Mouse (Mus musculus): ENCODE results near the gene Aldh6a1. TPM values are rescaled to one million over a fixed set of nuclear protein-coding genes. Genes with fewer than 3 reads are reported as not detected.

The Aldh6a1 gene
- polyA plus RNA-seq, 1 experiment from 2014 or later: 23.6 TPM

DNA sequence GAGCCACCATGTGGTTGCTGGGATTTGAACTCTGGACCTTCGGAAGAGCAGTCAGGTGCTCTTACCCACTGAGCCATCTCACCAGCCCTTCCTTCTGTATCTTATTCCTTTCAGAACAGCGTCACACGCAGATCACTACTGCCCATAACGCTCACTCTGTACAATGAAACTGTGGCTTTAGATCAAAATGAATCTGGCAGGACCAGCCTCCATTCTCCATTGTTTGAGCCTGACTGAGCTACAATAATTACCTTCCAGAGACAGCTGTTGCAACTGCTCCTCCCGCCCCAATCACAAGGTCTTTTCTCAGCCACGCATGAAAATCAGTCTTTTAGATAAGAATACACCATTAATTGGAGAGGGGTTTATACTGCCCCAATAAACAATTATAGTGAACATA is 46.3 kb downstream of the Aldh6a1 start:
- WGBS: 92% methylated on average over 6 of the region's 6 CpGs
- DNase-seq (ENCODE audit: low spot score): no peak
- no peaks in the 10 kb centered on the region for H3K36me3 ChIP-seq (ENCODE audit: control insufficient read depth, insufficient read depth, low read length)
- no peak for ATAC-seq (ENCODE audit: insufficient number of reproducible peaks, low FRiP score, low TSS enrichment, low read depth)
- no peak overlapping the region for H3K27ac ChIP-seq (replicated peaks; ENCODE audit: low read depth, low read length)
- H3K9ac ChIP-seq (ENCODE audit: low read length): no peak overlapping the region
- no peaks in the 10 kb centered on the region; the same call in 1 of the 2 replicates for H3K4me1 ChIP-seq (ENCODE audit: control insufficient read depth, insufficient read depth, low read length)
- no peaks in the 10 kb centered on the region for H3K27me3 ChIP-seq (ENCODE audit: control insufficient read depth, insufficient read depth, low read length)
- H3K9me3 ChIP-seq (ENCODE audit: control insufficient read depth, low read length): no peaks in the 10 kb centered on the region
- H3K4me2 ChIP-seq (ENCODE audit: low read depth, severe bottlenecking): no peak overlapping the region
- H3K4me3 ChIP-seq (ENCODE audit: low read depth, low read length): no peak overlapping the region

DNA sequence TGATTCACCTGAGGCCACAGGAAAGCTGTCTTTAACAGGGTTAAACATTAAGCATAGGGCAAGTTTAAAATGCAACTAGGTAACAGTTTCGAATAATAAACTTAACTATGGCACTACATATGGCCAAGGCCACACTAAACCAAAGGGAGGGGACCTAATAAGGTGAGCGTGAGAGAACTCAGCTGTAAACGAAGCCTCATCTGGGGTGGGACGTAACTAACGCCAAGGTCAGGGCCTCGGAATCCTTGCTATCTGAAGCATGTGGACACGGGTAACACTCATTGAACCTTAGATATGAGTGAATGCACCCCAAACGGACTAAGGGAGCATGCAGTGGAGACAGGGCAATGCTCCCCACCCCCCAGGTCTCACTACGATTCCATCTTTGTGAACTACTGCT is 47.9 kb downstream of the Aldh6a1 start:
- ATAC-seq (ENCODE audit: insufficient number of reproducible peaks, low FRiP score, low TSS enrichment, low read depth) (no peak), DNase-seq (ENCODE audit: low spot score) (no peak)
- Histone ChIP-seq H3K4me3 (ENCODE audit: low read depth, low read length) (no peak overlapping the region), H3K9ac (ENCODE audit: low read length) (no peak overlapping the region), H3K4me1 (ENCODE audit: control insufficient read depth, insufficient read depth, low read length) (no peaks in the 10 kb centered on the region; the same call in 1 of the 2 replicates), H3K9me3 (ENCODE audit: control insufficient read depth, low read length) (no peaks in the 10 kb centered on the region), H3K27ac (replicated peaks; ENCODE audit: low read depth, low read length) (no peak overlapping the region), H3K36me3 (ENCODE audit: control insufficient read depth, insufficient read depth, low read length) (no peaks in the 10 kb centered on the region), H3K27me3 (ENCODE audit: control insufficient read depth, insufficient read depth, low read length) (no peaks in the 10 kb centered on the region), H3K4me2 (ENCODE audit: low read depth, severe bottlenecking) (no peak overlapping the region)
- 70% methylated on average over 9 of the region's 9 CpGs for WGBS

DNA sequence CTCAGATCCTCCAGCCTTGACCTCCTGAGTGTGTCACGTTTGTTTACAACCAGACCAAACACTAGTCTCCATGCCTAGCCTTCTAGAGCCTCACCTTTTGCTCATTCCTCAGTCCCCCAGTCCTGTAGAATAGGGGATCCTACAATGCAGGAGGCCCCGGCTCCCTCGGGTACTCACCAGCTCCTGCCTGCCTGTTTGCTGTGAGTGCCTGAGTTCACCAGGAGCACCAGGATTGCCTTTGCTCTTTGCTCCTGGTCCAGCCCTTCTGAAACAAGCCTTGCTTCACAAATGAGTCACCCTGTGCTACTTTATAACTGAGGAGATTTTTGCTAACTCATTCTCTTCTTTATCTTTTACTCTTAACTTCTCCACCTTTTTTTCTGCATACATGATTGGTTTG is 50.2 kb downstream of the Aldh6a1 start:
- no peak overlapping the region for H3K27ac ChIP-seq (replicated peaks; ENCODE audit: low read depth, low read length)
- H3K27me3 ChIP-seq (ENCODE audit: control insufficient read depth, insufficient read depth, low read length): no peaks in the 10 kb centered on the region
- H3K36me3 ChIP-seq (ENCODE audit: control insufficient read depth, insufficient read depth, low read length): no peaks in the 10 kb centered on the region
- ATAC-seq (ENCODE audit: insufficient number of reproducible peaks, low FRiP score, low TSS enrichment, low read depth) (no peak), DNase-seq (ENCODE audit: low spot score) (no peak)
- no peaks in the 10 kb centered on the region for H3K4me1 ChIP-seq (ENCODE audit: control insufficient read depth, insufficient read depth, low read length)
- 65% methylated on average over 3 of the region's 3 CpGs for WGBS
- H3K9ac ChIP-seq (ENCODE audit: low read length): no peak overlapping the region
- no peak overlapping the region for H3K4me3 ChIP-seq (ENCODE audit: low read depth, low read length)
- H3K4me2 ChIP-seq (ENCODE audit: low read depth, severe bottlenecking): no peak overlapping the region
- H3K9me3 ChIP-seq (ENCODE audit: control insufficient read depth, low read length): no peaks in the 10 kb centered on the region

DNA sequence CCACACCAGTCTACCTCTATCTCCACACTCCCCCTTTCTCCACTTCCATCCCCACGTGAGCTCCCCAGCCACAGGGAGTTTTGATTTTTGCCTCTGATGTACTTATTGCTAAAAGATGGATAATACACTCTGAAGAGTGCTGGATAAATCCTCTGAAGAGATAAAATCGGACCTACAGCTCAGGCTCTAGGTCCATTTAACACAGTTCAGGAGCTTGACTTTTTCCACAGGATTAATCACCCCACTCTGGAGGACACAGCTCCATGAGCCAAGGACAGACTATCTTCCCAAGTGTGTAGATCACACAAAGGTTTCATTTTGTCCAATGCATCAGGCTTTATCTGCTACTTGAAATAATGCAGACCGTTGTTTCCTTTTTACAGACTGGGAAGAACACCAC is 50.7 kb downstream of the Aldh6a1 start:
- no peaks in the 10 kb centered on the region for H3K36me3 ChIP-seq (ENCODE audit: control insufficient read depth, insufficient read depth, low read length)
- no peaks in the 10 kb centered on the region for H3K4me1 ChIP-seq (ENCODE audit: control insufficient read depth, insufficient read depth, low read length)
- H3K4me2 ChIP-seq (ENCODE audit: low read depth, severe bottlenecking): no peak overlapping the region
- H3K27ac ChIP-seq (replicated peaks; ENCODE audit: low read depth, low read length): no peak overlapping the region
- no peak for ATAC-seq (ENCODE audit: insufficient number of reproducible peaks, low FRiP score, low TSS enrichment, low read depth)
- 80% methylated on average over 3 of the region's 3 CpGs for WGBS
- H3K4me3 ChIP-seq (ENCODE audit: low read depth, low read length): no peak overlapping the region
- no peak for DNase-seq (ENCODE audit: low spot score)
- H3K9me3 ChIP-seq (ENCODE audit: control insufficient read depth, low read length): no peaks in the 10 kb centered on the region
- no peak overlapping the region for H3K9ac ChIP-seq (ENCODE audit: low read length)
- no peaks in the 10 kb centered on the region for H3K27me3 ChIP-seq (ENCODE audit: control insufficient read depth, insufficient read depth, low read length)

DNA sequence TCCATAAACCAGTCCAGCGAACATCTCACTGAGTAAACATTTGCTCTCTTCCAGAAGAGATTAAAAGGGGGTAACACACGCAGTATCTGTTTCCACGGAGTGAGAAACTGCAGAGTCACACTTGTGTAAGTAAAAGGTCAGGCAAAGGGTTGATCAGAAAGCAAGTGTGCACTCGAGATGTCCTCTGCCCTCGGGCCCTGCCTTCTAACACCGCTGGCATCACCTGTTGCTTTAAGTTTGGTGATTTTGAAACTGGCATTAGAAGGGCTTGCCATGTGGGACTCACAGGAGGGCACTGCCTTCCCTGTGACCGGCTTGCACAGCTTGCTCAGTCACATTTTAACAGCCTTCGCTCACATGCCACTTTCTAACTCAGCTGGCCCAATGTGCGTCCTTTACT is 51.1 kb downstream of the Aldh6a1 start:
- Histone ChIP-seq H3K4me2 (ENCODE audit: low read depth, severe bottlenecking) (no peak overlapping the region), H3K36me3 (ENCODE audit: control insufficient read depth, insufficient read depth, low read length) (no peaks in the 10 kb centered on the region), H3K9me3 (ENCODE audit: control insufficient read depth, low read length) (no peaks in the 10 kb centered on the region), H3K27ac (replicated peaks; ENCODE audit: low read depth, low read length) (no peak overlapping the region), H3K27me3 (ENCODE audit: control insufficient read depth, insufficient read depth, low read length) (no peaks in the 10 kb centered on the region), H3K4me3 (ENCODE audit: low read depth, low read length) (no peak overlapping the region), H3K9ac (ENCODE audit: low read length) (no peak overlapping the region), H3K4me1 (ENCODE audit: control insufficient read depth, insufficient read depth, low read length) (no peaks in the 10 kb centered on the region)
- no peak for DNase-seq (ENCODE audit: low spot score)
- ATAC-seq (ENCODE audit: insufficient number of reproducible peaks, low FRiP score, low TSS enrichment, low read depth): no peak
- 77% methylated on average over 9 of the region's 9 CpGs for WGBS

DNA sequence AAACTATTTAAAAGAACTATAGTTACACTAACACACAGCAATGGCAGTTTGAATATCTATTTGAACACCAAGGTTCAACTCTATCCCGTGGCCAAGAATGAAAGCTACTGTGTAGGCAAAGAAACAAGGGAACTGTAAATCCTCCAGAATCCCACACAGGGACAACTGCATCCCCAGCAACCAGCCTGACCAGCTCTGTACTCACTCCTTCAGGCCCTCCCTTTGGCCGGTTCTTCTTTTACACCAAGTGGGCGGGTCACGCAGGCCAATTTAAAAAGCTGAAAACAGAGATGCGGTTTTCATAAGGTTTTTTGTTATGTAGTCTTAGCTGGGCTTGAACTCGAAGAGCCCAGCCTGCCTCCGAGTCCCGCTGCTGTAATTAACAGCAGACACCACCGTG is 51.7 kb downstream of the Aldh6a1 start:
- Histone ChIP-seq H3K36me3 (ENCODE audit: control insufficient read depth, insufficient read depth, low read length) (no peaks in the 10 kb centered on the region), H3K27me3 (ENCODE audit: control insufficient read depth, insufficient read depth, low read length) (no peaks in the 10 kb centered on the region), H3K9ac (ENCODE audit: low read length) (no peak overlapping the region), H3K9me3 (ENCODE audit: control insufficient read depth, low read length) (no peaks in the 10 kb centered on the region), H3K4me1 (ENCODE audit: control insufficient read depth, insufficient read depth, low read length) (no peaks in the 10 kb centered on the region), H3K4me2 (ENCODE audit: low read depth, severe bottlenecking) (no peak overlapping the region), H3K27ac (replicated peaks; ENCODE audit: low read depth, low read length) (no peak overlapping the region), H3K4me3 (ENCODE audit: low read depth, low read length) (no peak overlapping the region)
- 75% methylated on average over 9 of the region's 9 CpGs for WGBS
- DNase-seq (ENCODE audit: low spot score) (no peak), ATAC-seq (ENCODE audit: insufficient number of reproducible peaks, low FRiP score, low TSS enrichment, low read depth) (no peak)

DNA sequence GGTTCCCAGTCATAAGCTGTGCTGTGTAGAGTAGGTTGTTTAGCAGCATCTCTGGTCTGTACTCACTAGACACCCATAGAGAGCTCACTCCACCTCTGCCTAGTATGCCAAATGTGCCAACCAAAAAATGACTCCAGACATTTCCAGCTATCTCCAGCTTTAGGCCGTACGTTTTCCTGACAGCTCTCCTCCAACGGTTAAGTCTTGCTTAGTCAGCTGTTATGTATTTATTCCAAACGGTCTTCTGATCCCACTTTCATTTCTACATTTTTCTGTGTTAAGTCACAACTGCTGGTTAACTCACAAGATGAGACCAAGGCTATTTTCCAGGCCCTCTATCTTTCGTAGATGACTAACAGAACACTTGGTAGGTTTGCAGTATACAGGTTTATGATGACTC is 52.2 kb downstream of the Aldh6a1 start:
- no peak overlapping the region for H3K4me2 ChIP-seq (ENCODE audit: low read depth, severe bottlenecking)

DNA sequence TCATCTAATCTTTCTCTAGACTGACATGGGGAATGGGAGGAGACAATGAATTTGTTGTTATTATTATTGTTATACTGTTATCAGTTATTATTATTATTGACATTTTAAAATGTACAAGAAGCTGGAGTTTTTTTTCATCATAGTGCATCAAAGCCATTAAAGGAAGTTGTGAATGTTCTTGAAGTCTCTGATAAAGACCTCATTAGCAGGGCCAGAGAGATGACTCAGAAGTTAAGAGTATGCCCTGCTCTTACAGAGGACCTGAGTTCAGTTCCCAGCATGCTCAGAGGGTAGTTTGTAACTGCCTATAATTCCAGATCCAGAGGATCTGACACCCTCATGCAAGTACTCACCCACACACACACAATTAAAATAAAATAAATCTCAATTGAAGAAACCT is 53.1 kb downstream of the Aldh6a1 start:
- Histone ChIP-seq H3K9ac (ENCODE audit: low read length) (no peak overlapping the region), H3K4me3 (ENCODE audit: low read depth, low read length) (no peak overlapping the region), H3K9me3 (ENCODE audit: control insufficient read depth, low read length) (no peaks in the 10 kb centered on the region), H3K4me1 (ENCODE audit: control insufficient read depth, insufficient read depth, low read length) (no peaks in the 10 kb centered on the region), H3K27ac (replicated peaks; ENCODE audit: low read depth, low read length) (no peak overlapping the region), H3K36me3 (ENCODE audit: control insufficient read depth, insufficient read depth, low read length) (no peaks in the 10 kb centered on the region), H3K27me3 (ENCODE audit: control insufficient read depth, insufficient read depth, low read length) (no peaks in the 10 kb centered on the region), H3K4me2 (ENCODE audit: low read depth, severe bottlenecking) (no peak overlapping the region)
- ATAC-seq (ENCODE audit: insufficient number of reproducible peaks, low FRiP score, low TSS enrichment, low read depth): no peak
- DNase-seq (ENCODE audit: low spot score): no peak

More for the DNA sequence above, 52.2 kb downstream of the Aldh6a1 start:
- Histone ChIP-seq H3K36me3 (ENCODE audit: control insufficient read depth, insufficient read depth, low read length) (no peaks in the 10 kb centered on the region), H3K9ac (ENCODE audit: low read length) (no peak overlapping the region), H3K4me3 (ENCODE audit: low read depth, low read length) (no peak overlapping the region), H3K27me3 (ENCODE audit: control insufficient read depth, insufficient read depth, low read length) (no peaks in the 10 kb centered on the region), H3K27ac (replicated peaks; ENCODE audit: low read depth, low read length) (no peak overlapping the region), H3K4me1 (ENCODE audit: control insufficient read depth, insufficient read depth, low read length) (no peaks in the 10 kb centered on the region), H3K9me3 (ENCODE audit: control insufficient read depth, low read length) (no peaks in the 10 kb centered on the region)
- no peak for DNase-seq (ENCODE audit: low spot score)
- 84% methylated on average over 5 of the region's 5 CpGs for WGBS
- no peak for ATAC-seq (ENCODE audit: insufficient number of reproducible peaks, low FRiP score, low TSS enrichment, low read depth)

DNA sequence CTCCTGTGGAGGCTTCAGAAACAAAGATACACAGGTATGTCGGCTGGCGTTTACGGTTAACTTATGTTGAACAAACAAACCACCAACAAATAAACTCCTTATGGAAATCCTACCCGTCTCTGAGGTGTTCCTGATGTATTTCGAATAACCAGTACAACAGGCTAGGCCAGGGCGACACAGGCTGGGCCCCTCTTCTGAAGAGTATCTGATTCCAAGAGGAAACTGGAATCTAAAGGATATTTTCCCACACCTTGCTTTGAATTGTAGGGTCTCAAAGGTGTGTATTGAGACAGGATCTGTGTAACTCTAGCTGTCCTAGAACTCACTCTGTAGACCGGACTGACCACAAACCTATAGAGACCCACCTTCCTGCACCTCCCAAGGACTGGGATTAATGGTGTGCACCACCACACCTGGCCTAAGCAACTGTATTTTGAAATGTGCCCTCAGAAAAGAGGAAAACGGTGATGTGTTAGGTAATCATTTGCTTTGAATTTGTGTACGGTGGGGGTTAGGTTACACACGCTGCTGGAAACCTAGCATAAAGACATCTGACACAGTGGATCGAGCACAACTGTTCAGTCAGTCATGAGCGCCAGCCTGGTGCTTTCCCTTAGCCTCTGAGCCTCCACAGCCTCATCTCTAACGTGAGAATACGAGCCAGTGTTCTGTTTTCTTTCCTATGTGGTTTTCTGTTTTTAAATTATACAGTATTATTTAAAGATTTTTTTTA is 53.7 kb downstream of the Aldh6a1 start:
- no peaks in the 10 kb centered on the region for H3K36me3 ChIP-seq (ENCODE audit: control insufficient read depth, insufficient read depth, low read length)
- 89% methylated on average over 14 of the region's 14 CpGs for WGBS
- H3K9ac ChIP-seq (ENCODE audit: low read length): no peak overlapping the region
- H3K27me3 ChIP-seq (ENCODE audit: control insufficient read depth, insufficient read depth, low read length): no peaks in the 10 kb centered on the region
- H3K27ac ChIP-seq (replicated peaks; ENCODE audit: low read depth, low read length): no peak overlapping the region
- no peaks in the 10 kb centered on the region for H3K4me1 ChIP-seq (ENCODE audit: control insufficient read depth, insufficient read depth, low read length)
- H3K9me3 ChIP-seq (ENCODE audit: control insufficient read depth, low read length): no peaks in the 10 kb centered on the region
- DNase-seq (ENCODE audit: low spot score) (no peak), ATAC-seq (ENCODE audit: insufficient number of reproducible peaks, low FRiP score, low TSS enrichment, low read depth) (no peak)
- no peak overlapping the region for H3K4me2 ChIP-seq (ENCODE audit: low read depth, severe bottlenecking)
- no peak overlapping the region for H3K4me3 ChIP-seq (ENCODE audit: low read depth, low read length)

Measured in limb, embryonic 11.5 days (tissue).